Mouse (Mus musculus): ENCODE measurements at regions not wholly inside any gene's neighbourhood (a gene's known extent, or its start where the extent isn't known, plus 50 kb on each side); places are given as distances from the start of the nearest gene placed in this dataset.

GRCm38 (mm10) chr7:36469386-36469785, 228.5 kb upstream of the Tshz3 start:
- TF ChIP-seq CTCF (IDR thresholded peaks at IDR 0.05; ENCODE audit: low read depth) = no peak
- no peak for TF ChIP-seq EP300 (IDR thresholded peaks at IDR 0.05; ENCODE audit: low read depth)

Measured in liver, embryonic 14.5 days (tissue).